Mouse (Mus musculus) ES-E14 (cell line): Measurements from ENCODE around the gene Med13l. TPM values are rescaled to one million over a fixed set of nuclear protein-coding genes. Genes with fewer than 3 reads are reported as not detected.

ENCODE experiments used
- DNase-seq: peaks from one replicate; pipeline ENCODE4 v3.0.0-alpha.2; 2013; ENCODE audit warnings: low read depth, low spot score
- H3K27ac ChIP-seq: 2 replicates; pipeline ENCODE4 v1.5.1; 2012; ENCODE audit warnings: low read depth, mild to moderate bottlenecking, low read length, moderate library complexity, mixed read lengths; ENCODE audit not compliant: poor library complexity, insufficient read depth, severe bottlenecking
- H3K36me3 ChIP-seq: 2 replicates; pipeline ENCODE4 v1.6.1; 2012; ENCODE audit warnings: mild to moderate bottlenecking, low read length, moderate library complexity, mixed read lengths; ENCODE audit not compliant: control insufficient read depth, poor library complexity, insufficient read depth, severe bottlenecking
- H3K4me1 ChIP-seq, 2 experiments: fragments of 150-350 bp in 1 of 2; sonication (generic) in 1 of 2; 2 replicates each; pipeline ENCODE4 v1.6.1; 2012; ENCODE audit warnings: low read length in 2 of 2, mild to moderate bottlenecking in 1 of 2, mixed read lengths in 1 of 2; ENCODE audit not compliant: control insufficient read depth in 2 of 2, insufficient read depth in 2 of 2, poor library complexity in 1 of 2
- H3K4me3 ChIP-seq, 2 experiments: fragments of 150-350 bp in 1 of 2; sonication (generic) in 1 of 2; 2 replicates each; pipeline ENCODE4 v1.5.1; 2012; ENCODE audit warnings: low read length in 2 of 2, low read depth in 1 of 2, mild to moderate bottlenecking in 1 of 2, mixed read lengths in 1 of 2; ENCODE audit not compliant: insufficient read depth in 1 of 2, poor library complexity in 1 of 2, severe bottlenecking in 1 of 2
- H3K9ac ChIP-seq: 2 replicates; pipeline ENCODE4 v1.6.1; 2012; ENCODE audit warnings: low read depth, mild to moderate bottlenecking, low read length, mixed read lengths; ENCODE audit not compliant: poor library complexity, insufficient read depth, severe bottlenecking
- H3K9me3 ChIP-seq: fragments of 150-350 bp; sonication (generic); 2 replicates; pipeline ENCODE4 v1.6.1; 2012; ENCODE audit warnings: low read depth, mild to moderate bottlenecking, low read length; ENCODE audit not compliant: control insufficient read depth, insufficient read depth
- CHD2 ChIP-seq: IDR thresholded peaks from 2 replicates; pipeline ENCODE4 v1.6.1; 2014; ENCODE audit warnings: mild to moderate bottlenecking, low read depth, low read length, inconsistent platforms
- HCFC1 ChIP-seq: IDR thresholded peaks from 2 replicates; pipeline ENCODE4 v1.6.1; 2012; ENCODE audit warnings: low read length, inconsistent platforms, borderline replicate concordance; ENCODE audit not compliant: insufficient read depth
- MAFK ChIP-seq: IDR thresholded peaks from 2 replicates; pipeline ENCODE4 v1.6.1; 2014; ENCODE audit warnings: mild to moderate bottlenecking, low read depth, low read length, inconsistent platforms; ENCODE audit not compliant: insufficient read depth
- ZC3H11A ChIP-seq: IDR thresholded peaks from 2 replicates; pipeline ENCODE4 v1.6.1; 2012; ENCODE audit warnings: low read depth, mild to moderate bottlenecking, inconsistent platforms, low read length, borderline replicate concordance
- ZNF384 ChIP-seq: IDR thresholded peaks from 2 replicates; pipeline ENCODE4 v1.6.1; 2012; ENCODE audit warnings: low read depth, low read length, inconsistent platforms
- in situ Hi-C, 2 experiments: fragments of 600-800 bp; cut with MboI; formaldehyde crosslinking; loops; one replicate each; pipeline ENCODE4 v1.15.1; 2025; ENCODE audit warnings: low sequenced_read_pairs in 2 of 2, inconsistent platforms in 1 of 2; ENCODE audit not compliant: unreplicated experiment in 2 of 2
- total RNA-seq: library from RNA; depleted of rRNA; stranded (reverse); fragments of 300-350 nt; gene quantifications from 2 replicates; pipeline ENCODE4 v1.2.3, GENCODE M21; 2012

The Med13l gene
- total RNA-seq, 1 experiment: 52.4 TPM

- no peak overlapping the region for H3K9ac ChIP-seq
- H3K4me3 ChIP-seq: no peak overlapping the region
- H3K36me3 ChIP-seq: no peaks in the 10 kb centered on the region
- no peak overlapping the region for H3K27ac ChIP-seq
- TF ChIP-seq MAFK (no peak), ZNF384 (no peak), ZC3H11A (no peak), CHD2 (no peak), HCFC1 (no peak)
- no peak for DNase-seq
- in situ Hi-C loops: no loop called here
- H3K4me1 ChIP-seq: peaks cover 2 to 5% of the 10 kb centered on the region in 2 experiments; a peak in 2 of 4 replicates
- no peaks in the 10 kb centered on the region for H3K9me3 ChIP-seq
These were observed 22.0 kb upstream of the Med13l start for GRCm38 (mm10) chr5:118538487-118538886.

- H3K9ac ChIP-seq: no peak overlapping the region
- no peaks in the 10 kb centered on the region for H3K9me3 ChIP-seq
- no peaks in the 10 kb centered on the region for H3K36me3 ChIP-seq
- no peak for DNase-seq
- no peak overlapping the region for H3K27ac ChIP-seq
- TF ChIP-seq HCFC1 (no peak), ZC3H11A (no peak), MAFK (no peak), ZNF384 (no peak), CHD2 (no peak)
- no peaks in the 10 kb centered on the region for H3K4me1 ChIP-seq
- no peak overlapping the region for H3K4me3 ChIP-seq
- in situ Hi-C loops: no loop called here
These were observed 16.7 kb upstream of the Med13l start for GRCm38 (mm10) chr5:118543816-118544215.

GRCm38 (mm10) chr5:118550493-118550892, 10.0 kb upstream of the Med13l start:
- no peak overlapping the region for H3K27ac ChIP-seq
- in situ Hi-C loops: no loop called here
- no peak overlapping the region for H3K4me3 ChIP-seq
- H3K9ac ChIP-seq: no peak overlapping the region
- no peak for DNase-seq
- no peaks in the 10 kb centered on the region for H3K9me3 ChIP-seq
- H3K4me1 ChIP-seq: 0 out of 4 replicates have a peak, but pooled peaks cover 0 to 1% of the 10 kb centered on the region in 2 experiments
- H3K36me3 ChIP-seq: no peaks in the 10 kb centered on the region
- TF ChIP-seq MAFK (no peak), CHD2 (no peak), HCFC1 (no peak), ZC3H11A (no peak), ZNF384 (no peak)

- TF ChIP-seq MAFK: no peak
- DNase-seq: no peak
- Histone ChIP-seq H3K9me3 (no peaks in the 10 kb centered on the region), H3K4me3 (no peak overlapping the region), H3K4me1 (0 out of 4 replicates have a peak, but pooled peaks cover 0 to 1% of the 10 kb centered on the region in 2 experiments), H3K27ac (no peak overlapping the region), H3K9ac (no peak overlapping the region), H3K36me3 (no peaks in the 10 kb centered on the region)
- in situ Hi-C loops: no loop called here
These were observed 7.2 kb upstream of the Med13l start for GRCm38 (mm10) chr5:118553290-118553689.

- DNase-seq: no peak
- H3K9me3 ChIP-seq: no peaks in the 10 kb centered on the region
- H3K27ac ChIP-seq: no peak overlapping the region
- TF ChIP-seq ZNF384 (no peak), HCFC1 (no peak), MAFK (no peak), ZC3H11A (no peak), CHD2 (no peak)
- no peaks in the 10 kb centered on the region for H3K36me3 ChIP-seq
- in situ Hi-C loops: no loop called here
- H3K4me3 ChIP-seq: no peak overlapping the region
- peaks cover 5 to 6% of the 10 kb centered on the region in 2 experiments; a peak in 2 of 4 replicates for H3K4me1 ChIP-seq
- no peak overlapping the region for H3K9ac ChIP-seq
These were observed 5.2 kb upstream of the Med13l start for GRCm38 (mm10) chr5:118555305-118555704.
